Comparison of ENCODE assay signal across 8 mouse cellular contexts in genomic region chr17:29008326-29008650, GRCm38 (mm10). TPM values are rescaled to one million over a fixed set of nuclear protein-coding genes. Genes with fewer than 3 reads are reported as not detected.
DNase-seq lines count a peak whose midpoint lies in the region; ATAC-seq lines count a peak whose summit lies in the region.

No protein-coding gene starts in this region.

- ATAC-seq in CD4-positive, CD25-positive, alpha-beta regulatory T cell, adult 4 months: peak; percentile 6
- 0 out of 2 replicates have a peak, but pooled peaks have one; percentile 5 for ATAC-seq in forebrain, embryonic 13.5 days
- no peak for ATAC-seq in liver, embryonic 15.5 days (ENCODE audit: insufficient read depth)

- peak overlapping the region; percentile 92 for H3K4me3 ChIP-seq in heart, embryonic 10.5 days
- H3K4me3 ChIP-seq in forebrain, embryonic 13.5 days: peak overlapping the region; percentile 69
- peak overlapping the region; percentile 94 for H3K4me3 ChIP-seq in liver, embryonic 15.5 days (replicated peaks)

- no peak for DNase-seq in heart, embryonic 10.5 days (ENCODE audit: low spot score)
- DNase-seq in heart, adult 11 months: no peak
- DNase-seq in retina, postnatal 1 day: no peak
- DNase-seq in cerebellum, postnatal 4 days (ENCODE audit: low spot score in 2 of 2): no peak
- DNase-seq in left cerebral cortex, adult 9 months (ENCODE audit: low spot score in 2 of 2): no peak

- H3K27ac ChIP-seq in heart, embryonic 10.5 days: peak overlapping the region; percentile 96
- H3K27ac ChIP-seq in forebrain, embryonic 13.5 days: peak overlapping the region; percentile 92; the same call in 1 of the 2 replicates
- peak overlapping the region; percentile 92 for H3K27ac ChIP-seq in liver, embryonic 15.5 days (replicated peaks)

- no peaks in the 10 kb centered on the region for H3K27me3 ChIP-seq in heart, embryonic 10.5 days (ENCODE audit: insufficient read depth, poor library complexity, severe bottlenecking)
- no peaks in the 10 kb centered on the region for H3K27me3 ChIP-seq in forebrain, embryonic 13.5 days
- no peaks in the 10 kb centered on the region for H3K27me3 ChIP-seq in liver, embryonic 15.5 days

- WGBS in heart, embryonic 10.5 days: 17% methylated on average over 8 of the region's 8 CpGs
- 9% methylated on average over 8 of the region's 8 CpGs for WGBS in forebrain, embryonic 13.5 days
- 22% methylated on average over 8 of the region's 8 CpGs for WGBS in liver, embryonic 15.5 days (ENCODE audit: insufficient replicate concordance)

- H3K9me3 ChIP-seq in heart, embryonic 10.5 days: no peaks in the 10 kb centered on the region
- no peaks in the 10 kb centered on the region for H3K9me3 ChIP-seq in forebrain, embryonic 13.5 days (replicated peaks)
- H3K9me3 ChIP-seq in liver, embryonic 15.5 days (replicated peaks): no peaks in the 10 kb centered on the region

- H3K9ac ChIP-seq in forebrain, embryonic 13.5 days: peak overlapping the region; percentile 86
- H3K9ac ChIP-seq in liver, embryonic 15.5 days: peak overlapping the region; percentile 98

- peaks cover 6% of the 10 kb centered on the region; the same call in 1 of the 2 replicates for H3K36me3 ChIP-seq in heart, embryonic 10.5 days
- H3K36me3 ChIP-seq in forebrain, embryonic 13.5 days (ENCODE audit: poor library complexity, severe bottlenecking): 0 out of 2 replicates have a peak, but pooled peaks cover 3% of the 10 kb centered on the region
- H3K36me3 ChIP-seq in liver, embryonic 15.5 days (replicated peaks): no peaks in the 10 kb centered on the region

- peak overlapping the region; percentile 78 for H3K4me2 ChIP-seq in forebrain, embryonic 13.5 days
- H3K4me2 ChIP-seq in liver, embryonic 15.5 days: peak overlapping the region; percentile 95

- H3K4me1 ChIP-seq in heart, embryonic 10.5 days: peaks cover 12% of the 10 kb centered on the region; the same call in 1 of the 2 replicates
- H3K4me1 ChIP-seq in forebrain, embryonic 13.5 days: peaks cover 29% of the 10 kb centered on the region
- peaks cover 38% of the 10 kb centered on the region for H3K4me1 ChIP-seq in liver, embryonic 15.5 days (replicated peaks)

RNA-seq across cellular contexts. Expression of gene Stk38, which starts 0.5 kb away (rescaled TPM):
- polyA plus RNA-seq in heart, embryonic 10.5 days (2016; fragmentation: Nextera tagmentation; extraction: Ambion mirVana): 92.2 and 93.7 TPM in 2 replicates
- 100 to 1,000 TPM; 223 to 306 TPM for polyA plus RNA-seq in CD4-positive, CD25-positive, alpha-beta regulatory T cell, adult 4 months (2017; shearing (Covaris generic))
- polyA plus RNA-seq in forebrain, embryonic 13.5 days (2015; fragmentation: Nextera tagmentation; extraction: Ambion mirVana): 128 and 136 TPM in 2 replicates
- polyA plus RNA-seq in liver, embryonic 15.5 days (2015; fragmentation: Nextera tagmentation; extraction: Ambion mirVana): 41.7 and 46.7 TPM in 2 replicates

RNA-seq across cellular contexts. Expression of gene Srsf3, which starts 24.1 kb away (rescaled TPM):
- polyA plus RNA-seq in heart, embryonic 10.5 days (2016; fragmentation: Nextera tagmentation; extraction: Ambion mirVana): 433 and 498 TPM in 2 replicates
- polyA plus RNA-seq in CD4-positive, CD25-positive, alpha-beta regulatory T cell, adult 4 months (2017; shearing (Covaris generic)): 100 to 1,000 TPM; 232 to 397 TPM
- 751 and 753 TPM in 2 replicates for polyA plus RNA-seq in forebrain, embryonic 13.5 days (2015; fragmentation: Nextera tagmentation; extraction: Ambion mirVana)
- polyA plus RNA-seq in liver, embryonic 15.5 days (2015; fragmentation: Nextera tagmentation; extraction: Ambion mirVana): 204 and 215 TPM in 2 replicates

RNA-seq across cellular contexts. Expression of gene Kctd20, which starts 56.5 kb away (rescaled TPM):
- 80.3 and 85.4 TPM in 2 replicates for polyA plus RNA-seq in heart, embryonic 10.5 days (2016; fragmentation: Nextera tagmentation; extraction: Ambion mirVana)
- polyA plus RNA-seq in CD4-positive, CD25-positive, alpha-beta regulatory T cell, adult 4 months (2017; shearing (Covaris generic)): 10 to 100 TPM; 33.3 to 62.9 TPM
- 107 and 115 TPM in 2 replicates for polyA plus RNA-seq in forebrain, embryonic 13.5 days (2015; fragmentation: Nextera tagmentation; extraction: Ambion mirVana)
- 74.6 and 80.9 TPM in 2 replicates for polyA plus RNA-seq in liver, embryonic 15.5 days (2015; fragmentation: Nextera tagmentation; extraction: Ambion mirVana)
